Mouse (Mus musculus) heart, adult 18-20 months (tissue): ENCODE measurements at regions not wholly inside any gene's neighbourhood (a gene's known extent, or its start where the extent isn't known, plus 50 kb on each side); places are given as distances from the start of the nearest gene placed in this dataset.
A peak's percentile ranks its signal among the peaks of the same experiment; 100 is the strongest.

Experiments used
- DNase-seq, 2 experiments: peaks; one replicate each; pipeline ENCODE4 v3.0.0; 2021 to 2022; ENCODE audit warnings: mixed read lengths in 1 of 2

DNA sequence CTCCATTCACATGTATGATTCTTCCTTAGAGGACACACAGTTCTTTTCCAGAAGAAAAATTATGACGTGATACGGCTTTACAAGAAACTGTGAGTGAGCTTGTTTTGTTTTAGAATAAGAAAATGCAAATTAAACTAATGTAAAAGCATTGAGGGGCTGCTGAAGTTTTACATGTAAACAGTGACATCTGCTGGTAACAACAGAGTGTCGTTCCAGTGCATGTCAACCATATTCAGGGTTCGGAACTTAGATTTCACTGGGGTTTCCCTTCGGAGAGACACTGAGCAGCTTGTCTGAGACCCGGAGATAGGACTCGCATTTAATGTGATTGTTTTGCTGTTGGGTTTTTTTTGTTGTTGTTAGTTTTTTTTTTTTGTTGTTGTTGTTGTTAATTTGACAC, 148.4 kb upstream of the Ube3a start:
- peak; percentile 1 to 6 for DNase-seq
